Mouse (Mus musculus) neural tube, embryonic 12.5 days (tissue): ENCODE data around the gene Prm1. TPM values are rescaled to one million over a fixed set of nuclear protein-coding genes. Genes with fewer than 3 reads are reported as not detected.
A peak's percentile ranks its signal among the peaks of the same experiment; 100 is the strongest.

Source experiments
- ATAC-seq: fragments of 200-750 bp; cut with Nextera tagmentation; 2 replicates; pipeline ENCODE4 v1.8.0; 2017; ENCODE audit warnings: low read depth, mild to moderate bottlenecking, moderate TSS enrichment, moderate library complexity; ENCODE audit not compliant: low FRiP score
- H3K27ac ChIP-seq: fragments of 300-500 bp; sonication (generic); 2 replicates; pipeline ENCODE4 v1.5.1; 2016
- H3K27me3 ChIP-seq: fragments of 300-500 bp; sonication (generic); replicated peaks from 2 replicates; pipeline ENCODE4 v1.6.1; 2016; ENCODE audit warnings: mild to moderate bottlenecking
- H3K36me3 ChIP-seq: fragments of 300-500 bp; sonication (generic); 2 replicates; pipeline ENCODE4 v1.6.1; 2016; ENCODE audit warnings: mild to moderate bottlenecking
- H3K4me1 ChIP-seq: fragments of 300-500 bp; sonication (generic); 2 replicates; pipeline ENCODE4 v1.6.1; 2016
- H3K4me2 ChIP-seq: fragments of 300-500 bp; sonication (generic); replicated peaks from 2 replicates; pipeline ENCODE4 v1.6.1; 2016; ENCODE audit warnings: mild to moderate bottlenecking
- H3K4me3 ChIP-seq: fragments of 300-500 bp; sonication (generic); 2 replicates; pipeline ENCODE4 v1.5.1; 2016
- H3K9ac ChIP-seq: fragments of 300-500 bp; sonication (generic); 2 replicates; pipeline ENCODE4 v1.6.1; 2016; ENCODE audit warnings: mild to moderate bottlenecking
- H3K9me3 ChIP-seq: fragments of 300-500 bp; sonication (generic); 2 replicates; pipeline ENCODE4 v1.6.1; 2016; ENCODE audit warnings: mild to moderate bottlenecking
- WGBS: fragments of 180-500 bp; shearing (Covaris S2); methylation state at CpG from one replicate; pipeline ENCODE4 v1.1.7; 2016; 5-methylcytosine and 5-hydroxymethylcytosine counted together
- polyA plus RNA-seq: library from polyadenylated mRNA; unstranded; fragments of >200 nt; fragmentation: Nextera tagmentation; extraction: Ambion mirVana; gene quantifications from 2 replicates; pipeline ENCODE4 v1.2.1, GENCODE M21; 2016

Gene Prm1
- polyA plus RNA-seq, 1 experiment from 2014 or later = not detected

- H3K27ac ChIP-seq = no peak overlapping the region
- no peak for ATAC-seq
- H3K4me3 ChIP-seq = no peak overlapping the region
- 88% methylated on average over 1 of the region's 1 CpGs for whole genome bisulfite sequencing
- H3K36me3 ChIP-seq = no peaks in the 10 kb centered on the region
- no peak overlapping the region for H3K9ac ChIP-seq
- no peaks in the 10 kb centered on the region for H3K9me3 ChIP-seq
- no peaks in the 10 kb centered on the region for H3K27me3 ChIP-seq
- H3K4me2 ChIP-seq = no peak overlapping the region
- peaks cover 8% of the 10 kb centered on the region; the same call in 1 of the 2 replicates for H3K4me1 ChIP-seq
Observed at GRCm38 (mm10) chr16:10837903-10838302, 32.3 kb upstream of the Prm1 start.

DNA sequence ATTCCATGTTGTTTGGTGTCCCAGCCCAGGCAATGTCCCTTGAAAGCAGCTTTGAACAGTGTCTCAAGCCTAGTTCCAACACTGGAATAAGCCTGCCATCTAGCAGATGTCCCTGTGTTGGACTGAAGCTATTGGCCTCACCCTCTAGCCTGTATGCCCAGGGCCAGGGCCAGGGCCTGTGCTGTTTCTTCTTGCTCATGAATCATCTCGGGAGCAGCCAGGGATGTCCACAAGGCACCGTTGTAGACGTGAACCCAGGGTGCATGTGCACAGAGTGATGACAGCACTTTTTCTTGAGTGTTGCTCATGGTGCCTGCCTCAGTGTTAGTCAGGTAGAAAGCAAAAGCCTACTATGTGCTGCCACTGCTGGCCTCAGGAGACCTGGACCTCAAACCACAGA, 31.6 kb upstream of the Prm1 start:
- no peak overlapping the region for H3K4me3 ChIP-seq
- WGBS = 90% methylated on average over 3 of the region's 3 CpGs
- H3K9me3 ChIP-seq = no peaks in the 10 kb centered on the region
- H3K4me2 ChIP-seq = no peak overlapping the region
- no peak overlapping the region for H3K9ac ChIP-seq
- no peak overlapping the region for H3K27ac ChIP-seq
- H3K4me1 ChIP-seq = peaks cover 8% of the 10 kb centered on the region; the same call in 1 of the 2 replicates
- no peaks in the 10 kb centered on the region for H3K27me3 ChIP-seq
- no peaks in the 10 kb centered on the region for H3K36me3 ChIP-seq
- no peak for ATAC-seq

- no peaks in the 10 kb centered on the region for H3K9me3 ChIP-seq
- ATAC-seq = no peak
- H3K9ac ChIP-seq = no peak overlapping the region
- WGBS = 95% methylated on average over 3 of the region's 3 CpGs
- peaks cover 8% of the 10 kb centered on the region; the same call in 1 of the 2 replicates for H3K4me1 ChIP-seq
- H3K36me3 ChIP-seq = no peaks in the 10 kb centered on the region
- no peaks in the 10 kb centered on the region for H3K27me3 ChIP-seq
- H3K27ac ChIP-seq = no peak overlapping the region
- peak overlapping the region; percentile 99 for H3K4me2 ChIP-seq
- no peak overlapping the region for H3K4me3 ChIP-seq
Observed at GRCm38 (mm10) chr16:10836388-10836787, 30.7 kb upstream of the Prm1 start.

DNA sequence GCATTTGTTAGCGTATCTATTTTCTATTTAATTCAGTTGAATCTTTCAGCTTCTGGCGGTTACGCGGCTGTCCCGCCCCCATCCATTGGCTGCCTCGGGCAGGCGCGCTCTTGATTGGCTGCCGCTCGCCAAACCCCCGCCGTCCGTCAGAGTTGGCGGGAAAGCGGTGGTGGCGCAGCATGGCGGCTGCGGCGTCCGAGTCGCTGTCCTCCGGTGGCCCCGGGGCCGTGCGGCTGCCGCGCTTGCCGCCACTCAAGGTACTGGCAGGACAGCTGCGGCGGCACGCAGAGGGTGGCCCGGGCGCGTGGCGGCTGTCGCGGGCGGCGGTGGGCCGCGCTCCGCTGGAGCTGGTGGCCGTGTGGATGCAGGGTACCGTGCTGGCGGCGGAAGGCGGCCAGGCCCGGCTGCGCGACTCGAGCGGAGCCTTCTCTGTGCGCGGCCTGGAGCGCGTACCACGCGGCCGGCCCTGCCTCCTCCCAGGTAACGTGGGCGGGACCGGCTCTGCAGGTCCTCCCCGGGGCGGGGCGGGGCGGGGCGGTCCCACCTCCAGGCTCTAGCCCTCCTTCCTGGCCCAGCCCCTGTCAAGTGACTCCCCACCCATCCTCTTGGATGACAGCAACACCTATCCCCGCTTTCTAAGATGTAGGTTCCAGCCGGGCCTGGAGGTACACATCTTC, 29.4 kb upstream of the Prm1 start, which contains the start of gene Rmi2:
Gene Rmi2, plus strand, starts transcription at position 149 of the 677 bp plus-strand sequence.
- Histone ChIP-seq H3K4me3 (peak within 1 kb of the TSS; percentile 81), H3K36me3 (no peaks in the 10 kb centered on the region), H3K27ac (no peak within 1 kb of the TSS), H3K27me3 (no peaks in the 10 kb centered on the region), H3K4me2 (peak within 1 kb of the TSS; percentile 99), H3K9me3 (no peaks in the 10 kb centered on the region), H3K9ac (peak within 1 kb of the TSS; percentile 71), H3K4me1 (peaks cover 8% of the 10 kb centered on the region; the same call in 1 of the 2 replicates)
- peak; percentile 93 for ATAC-seq
- under 1% methylated on average over 69 of the region's 69 CpGs for WGBS

- H3K27ac ChIP-seq = no peak overlapping the region
- H3K36me3 ChIP-seq = no peaks in the 10 kb centered on the region
- H3K9ac ChIP-seq = no peak overlapping the region
- ATAC-seq = no peak; the same call in 1 of the 2 replicates
- H3K27me3 ChIP-seq = no peaks in the 10 kb centered on the region
- peak overlapping the region; percentile 81 for H3K4me3 ChIP-seq
- H3K9me3 ChIP-seq = no peaks in the 10 kb centered on the region
- peaks cover 8% of the 10 kb centered on the region; the same call in 1 of the 2 replicates for H3K4me1 ChIP-seq
- H3K4me2 ChIP-seq = peak overlapping the region; percentile 99
- 15% methylated on average over 12 of the region's 12 CpGs for WGBS
Observed at GRCm38 (mm10) chr16:10834542-10834910, 28.9 kb upstream of the Prm1 start.

DNA sequence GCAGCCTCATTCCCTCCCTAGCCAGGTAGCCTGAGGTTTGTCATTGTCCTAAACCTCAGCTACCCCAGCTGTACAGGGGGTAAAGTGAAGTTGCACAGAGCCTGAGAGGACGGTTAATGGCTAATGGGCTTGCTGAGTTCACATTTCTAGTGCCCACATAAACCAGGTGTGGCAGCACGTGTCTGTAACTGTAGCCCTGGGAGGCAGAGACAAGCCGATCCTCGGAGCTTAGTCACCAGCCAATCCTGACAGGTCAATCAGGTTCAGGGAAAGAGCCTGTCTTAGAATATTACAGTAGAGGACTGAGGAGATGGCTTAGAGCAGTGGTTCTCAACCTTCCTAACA, 22.8 kb upstream of the Prm1 start:
- no peak overlapping the region for H3K27ac ChIP-seq
- no peak overlapping the region for H3K4me2 ChIP-seq
- ATAC-seq = no peak
- no peaks in the 10 kb centered on the region for H3K4me1 ChIP-seq
- H3K27me3 ChIP-seq = no peaks in the 10 kb centered on the region
- 75% methylated on average over 4 of the region's 4 CpGs for WGBS
- H3K9me3 ChIP-seq = no peaks in the 10 kb centered on the region
- no peaks in the 10 kb centered on the region for H3K36me3 ChIP-seq
- H3K4me3 ChIP-seq = no peak overlapping the region
- no peak overlapping the region for H3K9ac ChIP-seq

- Histone ChIP-seq H3K4me1 (no peaks in the 10 kb centered on the region), H3K36me3 (no peaks in the 10 kb centered on the region), H3K27me3 (no peaks in the 10 kb centered on the region), H3K4me2 (no peak overlapping the region), H3K9ac (no peak overlapping the region), H3K9me3 (no peaks in the 10 kb centered on the region), H3K27ac (no peak overlapping the region), H3K4me3 (no peak overlapping the region)
- 84% methylated on average over 7 of the region's 7 CpGs for WGBS
- no peak for ATAC-seq
Observed at GRCm38 (mm10) chr16:10827766-10828460, 22.3 kb upstream of the Prm1 start.

DNA sequence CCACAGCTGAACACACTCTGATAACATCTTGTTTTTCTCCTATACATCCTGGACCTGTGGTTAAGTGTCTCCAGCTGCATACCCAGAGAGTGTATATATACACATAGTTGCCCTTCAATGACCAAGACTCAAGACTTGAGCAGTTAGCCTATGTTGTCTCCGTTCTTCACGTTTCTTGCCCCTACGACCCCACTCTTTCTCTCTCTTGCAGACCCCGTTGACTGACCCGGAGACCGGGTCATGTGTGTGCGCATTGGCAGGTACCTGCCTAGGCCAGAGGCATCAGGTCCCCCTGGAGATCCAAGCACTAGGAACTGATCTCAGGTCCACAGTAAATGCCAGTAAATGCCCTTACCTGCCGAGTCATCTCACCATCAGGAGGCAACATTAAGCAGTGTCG, 21.6 kb upstream of the Prm1 start:
- no peak for ATAC-seq
- no peaks in the 10 kb centered on the region for H3K4me1 ChIP-seq
- H3K9ac ChIP-seq = no peak overlapping the region
- WGBS = 90% methylated on average over 9 of the region's 9 CpGs
- no peak overlapping the region for H3K4me3 ChIP-seq
- H3K27ac ChIP-seq = no peak overlapping the region
- no peaks in the 10 kb centered on the region for H3K27me3 ChIP-seq
- H3K9me3 ChIP-seq = no peaks in the 10 kb centered on the region
- no peak overlapping the region for H3K4me2 ChIP-seq
- no peaks in the 10 kb centered on the region for H3K36me3 ChIP-seq

DNA sequence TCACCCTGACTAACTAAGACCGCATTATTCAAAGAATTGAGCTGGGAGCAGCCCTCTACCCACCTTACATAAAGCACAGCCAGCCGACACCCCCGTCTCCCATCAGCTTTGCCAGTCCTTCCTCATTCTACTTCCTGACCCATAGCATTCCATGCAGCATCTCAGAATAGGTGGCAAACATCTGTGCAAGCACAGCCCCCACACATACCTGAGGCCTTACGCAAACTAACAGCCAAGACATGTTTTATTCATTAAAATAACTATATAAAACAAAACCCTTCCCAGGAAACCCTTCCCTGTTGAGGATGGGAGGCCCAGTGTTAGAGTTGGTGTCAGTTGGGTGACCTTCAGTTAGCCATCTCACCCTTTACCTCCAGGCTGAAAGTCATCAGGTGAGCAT, 20.2 kb upstream of the Prm1 start:
- H3K36me3 ChIP-seq = no peaks in the 10 kb centered on the region
- no peak overlapping the region for H3K4me2 ChIP-seq
- 92% methylated on average over 4 of the region's 4 CpGs for WGBS
- H3K4me3 ChIP-seq = no peak overlapping the region
- H3K9ac ChIP-seq = no peak overlapping the region
- no peaks in the 10 kb centered on the region for H3K27me3 ChIP-seq
- H3K4me1 ChIP-seq = no peaks in the 10 kb centered on the region
- no peak overlapping the region for H3K27ac ChIP-seq
- no peaks in the 10 kb centered on the region for H3K9me3 ChIP-seq
- no peak for ATAC-seq

GRCm38 (mm10) chr16:10824536-10824935, 18.9 kb upstream of the Prm1 start:
- WGBS = 83% methylated on average over 1 of the region's 1 CpGs
- no peaks in the 10 kb centered on the region for H3K9me3 ChIP-seq
- no peak overlapping the region for H3K4me2 ChIP-seq
- no peak overlapping the region for H3K27ac ChIP-seq
- no peaks in the 10 kb centered on the region for H3K4me1 ChIP-seq
- H3K36me3 ChIP-seq = no peaks in the 10 kb centered on the region
- H3K9ac ChIP-seq = no peak overlapping the region
- H3K27me3 ChIP-seq = no peaks in the 10 kb centered on the region
- no peak for ATAC-seq
- H3K4me3 ChIP-seq = no peak overlapping the region

- no peak overlapping the region for H3K9ac ChIP-seq
- H3K36me3 ChIP-seq = no peaks in the 10 kb centered on the region
- no peak overlapping the region for H3K4me3 ChIP-seq
- 68% methylated on average over 4 of the region's 4 CpGs for WGBS
- no peaks in the 10 kb centered on the region for H3K27me3 ChIP-seq
- H3K9me3 ChIP-seq = no peaks in the 10 kb centered on the region
- ATAC-seq = no peak
- no peak overlapping the region for H3K27ac ChIP-seq
- H3K4me1 ChIP-seq = no peaks in the 10 kb centered on the region
- no peak overlapping the region for H3K4me2 ChIP-seq
Observed at GRCm38 (mm10) chr16:10821387-10821786, 15.7 kb upstream of the Prm1 start.

- no peak overlapping the region for H3K4me2 ChIP-seq
- H3K9ac ChIP-seq = no peak overlapping the region
- no peak overlapping the region for H3K4me3 ChIP-seq
- no peaks in the 10 kb centered on the region for H3K9me3 ChIP-seq
- H3K36me3 ChIP-seq = no peaks in the 10 kb centered on the region
- no peaks in the 10 kb centered on the region for H3K27me3 ChIP-seq
- no peak for ATAC-seq
- H3K27ac ChIP-seq = no peak overlapping the region
- WGBS = 72% methylated on average over 3 of the region's 3 CpGs
- no peaks in the 10 kb centered on the region for H3K4me1 ChIP-seq
Observed at GRCm38 (mm10) chr16:10819966-10820365, 14.3 kb upstream of the Prm1 start.
